Mouse (Mus musculus) T-helper 17 cell (primary cell): Measurements from ENCODE around the gene Gm45753.

Experiments used
- in situ Hi-C, 2 experiments: fragments of 300-600 bp; cut with MboI, MseI; formaldehyde crosslinking; loops; 1 replicate in 1 of 2; 2 replicates in 1 of 2; pipeline ENCODE4 v1.15.1; 2025; ENCODE audit warnings: high pct_unique_total_duplicates in 2 of 2

The Gm45753 gene

DNA sequence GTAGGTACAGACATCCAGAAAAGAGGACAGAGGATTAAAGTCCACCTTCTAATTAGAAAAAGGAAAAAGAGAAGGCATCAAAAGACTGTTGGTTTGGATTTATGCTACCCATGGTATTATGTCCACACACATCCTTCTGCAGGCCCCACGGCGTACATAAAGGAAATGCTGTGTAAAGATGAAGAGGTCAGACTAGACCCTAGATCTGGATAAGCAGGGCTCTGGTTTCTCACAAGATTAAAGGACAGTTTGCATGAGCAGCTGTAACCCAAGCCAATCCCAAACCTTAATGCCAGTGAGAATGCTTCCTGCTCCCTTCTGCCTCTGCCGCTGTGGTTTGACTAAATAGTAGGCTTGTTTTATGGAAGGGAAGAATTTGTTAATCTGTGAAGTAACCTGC, 30.8 kb downstream of the Gm45753 start:
- in situ Hi-C loops: no loop called here

DNA sequence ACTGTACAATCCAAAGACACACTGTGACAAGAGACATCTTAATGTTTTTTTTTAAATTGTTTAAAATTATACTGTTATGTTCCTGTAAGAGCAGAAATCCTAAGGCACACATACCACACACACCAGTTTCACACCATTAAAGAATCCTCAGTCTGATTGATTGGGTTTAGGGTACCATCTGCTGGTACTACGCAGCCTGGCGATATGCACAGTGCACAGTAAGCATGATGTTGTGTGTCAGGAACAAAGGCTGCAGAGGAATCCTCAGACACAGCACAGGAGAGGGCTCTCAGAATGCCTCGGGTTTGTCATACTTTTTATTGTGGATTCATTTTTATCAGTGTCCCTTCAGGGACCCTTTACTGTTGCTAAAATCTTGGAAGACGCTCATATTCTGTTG, 33.9 kb downstream of the Gm45753 start:
- in situ Hi-C loops: no loop called here

DNA sequence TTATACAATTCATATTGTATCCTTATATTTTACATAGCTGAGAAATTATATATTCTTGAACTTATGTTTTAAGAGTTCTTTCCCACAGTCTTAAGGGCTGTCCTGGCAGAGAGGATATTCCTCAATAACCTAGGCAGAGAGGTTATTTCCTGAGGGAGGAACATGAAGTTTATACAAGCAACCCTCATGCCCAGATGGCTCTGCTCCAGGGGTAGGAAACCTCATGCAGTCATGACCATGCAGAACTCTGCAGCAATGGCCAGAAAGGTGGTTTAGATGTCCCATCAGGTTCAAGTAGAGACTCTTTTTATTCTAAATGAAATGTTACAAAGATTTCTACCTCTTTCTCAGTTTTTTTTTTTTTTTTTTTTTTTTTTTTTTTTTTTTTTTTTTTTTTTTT, 39.2 kb downstream of the Gm45753 start:
- in situ Hi-C loops: no loop called here

DNA sequence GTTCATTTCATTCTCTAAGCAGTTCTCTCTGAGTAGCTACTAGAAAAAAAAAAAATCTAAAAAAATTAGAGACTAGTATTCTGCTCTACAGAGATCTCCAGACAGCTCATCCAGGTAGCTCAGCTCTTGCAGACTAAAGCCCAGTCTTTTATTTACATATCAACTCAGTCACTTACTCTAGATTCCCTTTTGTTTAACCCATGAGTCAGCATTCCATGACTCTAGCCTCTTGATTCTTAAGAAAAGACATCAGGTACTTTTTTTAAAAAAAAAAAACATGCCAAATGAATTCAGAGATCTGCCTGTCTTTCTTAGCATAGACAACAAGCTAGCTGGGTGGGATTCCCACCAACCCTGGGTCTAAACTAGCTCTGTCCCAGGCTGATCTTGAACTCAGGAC, 39.8 kb downstream of the Gm45753 start:
- in situ Hi-C loops: no loop called here

DNA sequence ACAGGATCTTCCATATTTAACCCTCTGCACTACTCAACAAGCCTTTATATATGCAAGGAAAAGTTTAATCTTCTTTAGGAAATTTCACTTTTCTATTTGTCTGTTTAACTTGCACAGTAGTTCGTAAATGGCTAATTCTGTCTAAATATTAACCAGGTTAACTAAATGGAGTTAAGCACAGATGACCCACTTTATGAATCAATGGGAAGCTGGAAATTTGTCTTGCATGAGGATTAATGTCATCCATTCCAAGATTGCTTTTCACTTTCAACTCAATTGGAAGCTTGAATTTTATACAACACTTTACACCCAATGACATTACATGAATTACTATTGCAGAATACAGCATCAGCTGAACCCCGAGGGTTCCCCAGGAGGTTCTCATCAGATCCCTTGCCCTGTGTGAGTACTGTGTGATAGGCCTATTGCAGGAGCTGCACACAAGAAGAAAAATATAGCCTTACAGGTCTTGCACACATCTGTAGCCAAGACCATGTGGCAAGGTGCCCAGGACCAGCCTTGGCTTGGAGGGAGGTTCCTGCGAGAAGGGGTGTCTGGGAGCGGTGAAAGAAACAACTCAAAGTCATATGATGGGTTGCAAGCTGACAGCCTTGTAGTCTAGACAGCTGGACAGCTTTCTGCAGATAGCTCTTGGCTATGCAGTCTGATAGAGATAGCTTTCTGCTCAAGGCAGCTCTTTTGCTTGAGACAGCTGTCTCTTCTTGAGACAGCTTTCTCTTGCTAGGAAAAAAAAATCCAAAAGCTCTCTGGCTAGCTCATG, 40.5 kb downstream of the Gm45753 start:
- in situ Hi-C loops: no loop called here

DNA sequence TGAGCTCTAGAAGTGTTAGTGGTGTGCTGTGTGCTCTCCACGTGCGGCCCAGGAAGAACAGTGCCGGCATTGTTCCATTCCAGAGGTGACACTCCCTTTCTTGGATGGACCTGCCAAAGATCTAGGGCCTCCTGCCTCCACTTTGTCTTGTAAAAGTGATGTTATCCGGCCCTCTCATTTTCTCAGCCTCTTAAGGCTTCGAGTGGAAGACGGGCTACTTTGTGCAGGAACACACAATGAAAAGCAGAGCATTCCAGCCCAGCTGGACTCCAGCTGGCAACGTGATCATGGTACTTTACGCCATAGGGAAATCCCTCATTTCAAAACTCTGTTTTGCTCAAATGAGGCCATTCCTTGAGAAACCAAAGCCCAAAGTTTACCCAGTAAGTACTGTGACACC, 41.3 kb downstream of the Gm45753 start:
- in situ Hi-C loops: no loop called here

DNA sequence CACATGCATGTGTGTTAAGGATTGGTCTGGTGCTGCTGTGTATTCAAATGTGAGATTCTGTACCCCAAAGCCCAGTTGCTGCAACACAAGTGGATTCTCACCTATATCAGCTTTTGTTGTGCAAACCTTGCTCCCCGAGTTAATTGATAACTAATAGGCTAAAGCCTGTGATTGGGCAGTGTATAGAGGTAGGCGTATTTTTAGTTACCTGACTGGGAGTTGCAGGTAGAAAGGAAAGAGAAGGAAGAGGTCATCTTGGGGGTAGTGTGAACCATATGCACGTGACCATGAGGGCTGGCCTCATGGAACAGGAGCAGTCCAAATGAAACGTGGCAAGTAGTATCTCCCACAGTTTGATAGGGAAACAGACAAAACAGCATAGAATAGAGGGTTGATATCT, 43.3 kb downstream of the Gm45753 start:
- in situ Hi-C loops: no loop called here

DNA sequence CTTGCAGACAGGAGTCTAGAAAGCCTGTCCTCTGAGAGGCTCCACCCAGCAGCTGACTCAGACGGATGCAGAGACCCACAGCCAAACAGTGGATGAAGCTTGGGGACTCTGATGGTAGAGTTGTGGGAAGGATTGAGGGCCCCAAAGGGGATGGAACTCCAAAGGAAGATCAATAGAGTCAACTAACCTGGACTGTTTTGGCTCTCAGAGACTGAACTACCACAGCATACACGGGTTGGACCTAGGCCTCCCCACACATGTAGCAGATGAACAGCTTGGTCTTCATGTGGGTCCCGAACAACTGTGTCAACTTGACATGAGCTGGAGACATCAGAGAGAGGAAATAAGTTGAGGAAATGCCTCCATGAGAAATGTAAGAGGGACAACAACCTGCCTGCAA, 45.4 kb downstream of the Gm45753 start:
- in situ Hi-C loops: no loop called here

DNA sequence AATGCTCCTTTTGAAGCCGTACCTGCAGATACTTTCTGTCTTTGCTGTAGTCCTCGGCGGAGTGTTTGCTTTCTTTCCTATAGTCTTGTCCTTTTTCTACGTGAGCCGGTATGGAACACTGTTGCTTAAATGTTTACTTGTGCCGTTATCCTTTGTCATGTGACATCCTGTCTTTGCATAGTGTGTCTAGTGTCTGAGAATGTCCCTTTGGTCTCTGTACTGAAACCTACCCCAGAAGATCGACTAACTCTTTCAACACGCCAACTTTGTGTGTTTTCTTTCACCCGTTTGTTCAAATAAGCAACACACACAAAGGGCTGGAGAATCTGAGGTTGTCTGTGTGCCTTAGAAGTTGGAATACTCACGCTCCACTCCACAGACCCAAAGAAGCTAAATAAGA, 46.3 kb downstream of the Gm45753 start, which contains the start of gene F11:
Gene F11 (minus strand): TSS at position 112 of the 400 bp plus-strand sequence.
- in situ Hi-C loops: no loop called here

DNA sequence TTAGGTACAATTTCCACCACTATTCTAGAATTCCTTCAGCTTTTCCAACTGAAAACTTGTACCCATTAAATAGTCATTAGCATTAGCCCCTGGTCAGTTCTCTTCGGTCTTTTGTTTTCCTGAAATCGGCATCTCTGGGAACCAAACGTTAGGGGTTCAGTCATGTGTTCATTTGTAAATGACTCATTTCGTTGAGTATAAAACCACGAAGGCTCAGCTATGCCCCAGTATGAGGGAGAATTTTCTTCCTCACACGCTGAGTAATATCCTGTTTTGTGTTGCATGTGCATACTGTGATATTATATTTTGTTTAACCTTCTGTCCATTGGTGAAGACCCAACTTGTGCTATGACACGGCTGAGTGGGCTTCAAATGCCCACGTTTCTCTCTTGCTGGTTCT, 49.8 kb downstream of the Gm45753 start:
- in situ Hi-C loops: no loop called here

DNA sequence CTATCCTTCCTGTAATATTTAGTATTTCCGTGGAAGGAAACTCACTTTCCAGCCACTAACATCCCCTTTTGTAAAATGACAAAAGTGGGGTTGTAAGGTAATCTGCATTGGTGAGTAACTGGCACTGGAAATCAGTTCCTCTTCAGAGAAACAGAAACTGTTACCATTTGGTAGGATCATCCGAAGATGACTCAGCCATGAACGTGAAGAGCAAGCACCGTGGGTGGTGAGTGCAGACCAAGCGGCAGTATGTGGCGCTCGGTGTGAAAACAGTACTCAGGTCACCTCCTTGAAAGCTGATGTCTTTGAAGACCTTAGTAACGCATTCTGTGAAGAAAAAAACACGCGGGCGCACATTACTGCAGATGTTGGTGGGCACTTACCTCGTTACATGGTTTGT, 53.2 kb downstream of the Gm45753 start:
- in situ Hi-C loops: no loop called here

DNA sequence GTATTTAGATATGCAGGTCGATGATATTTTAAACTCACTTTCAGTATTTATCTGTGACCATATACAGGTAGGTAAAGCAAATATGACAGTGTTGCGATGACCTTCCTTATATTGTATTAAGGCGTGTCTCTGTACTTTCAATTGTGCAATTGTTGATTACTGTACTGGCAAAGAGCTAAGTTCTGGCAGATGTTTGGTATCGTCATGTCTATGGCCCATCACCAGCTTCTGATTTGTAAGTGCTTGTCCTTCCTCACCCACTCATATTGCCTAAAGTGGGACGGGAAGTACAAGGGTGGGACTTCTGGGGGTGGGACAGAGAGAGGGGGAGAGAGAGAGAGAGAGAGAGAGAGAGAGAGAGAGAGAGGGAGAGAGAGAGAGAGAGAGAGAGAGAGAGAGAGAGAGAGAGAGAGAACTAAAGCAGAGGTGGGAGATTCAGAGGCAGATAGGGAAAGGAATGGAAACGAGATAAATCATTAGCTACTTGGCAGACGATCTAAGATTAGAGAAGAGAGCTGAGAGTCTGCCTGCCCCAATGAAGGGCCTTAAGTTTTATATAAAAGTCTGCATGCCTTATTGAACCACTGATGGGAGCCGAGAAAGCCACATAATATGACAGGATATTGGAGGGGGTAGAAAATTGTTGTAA, 53.9 kb downstream of the Gm45753 start:
- in situ Hi-C loops: no loop called here

DNA sequence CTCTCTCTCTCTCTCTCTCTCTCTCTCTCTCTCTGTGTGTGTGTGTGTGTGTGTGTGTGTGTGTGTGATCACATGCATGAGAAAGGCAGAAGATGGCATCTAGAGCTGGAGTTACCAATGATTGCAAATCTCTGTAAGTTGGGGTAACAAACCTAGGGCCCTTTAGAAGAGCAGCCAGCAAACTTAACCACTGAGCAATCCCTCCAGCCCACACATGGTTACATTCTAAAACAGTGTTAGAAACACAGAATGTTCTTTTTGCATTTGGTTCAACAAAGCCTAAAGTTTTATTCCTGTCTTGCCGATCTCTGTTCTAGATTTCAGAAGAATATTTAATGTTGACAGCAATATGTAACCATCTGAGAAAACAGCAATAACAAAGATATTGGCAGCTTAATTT, 54.7 kb downstream of the Gm45753 start:
- in situ Hi-C loops: no loop called here

DNA sequence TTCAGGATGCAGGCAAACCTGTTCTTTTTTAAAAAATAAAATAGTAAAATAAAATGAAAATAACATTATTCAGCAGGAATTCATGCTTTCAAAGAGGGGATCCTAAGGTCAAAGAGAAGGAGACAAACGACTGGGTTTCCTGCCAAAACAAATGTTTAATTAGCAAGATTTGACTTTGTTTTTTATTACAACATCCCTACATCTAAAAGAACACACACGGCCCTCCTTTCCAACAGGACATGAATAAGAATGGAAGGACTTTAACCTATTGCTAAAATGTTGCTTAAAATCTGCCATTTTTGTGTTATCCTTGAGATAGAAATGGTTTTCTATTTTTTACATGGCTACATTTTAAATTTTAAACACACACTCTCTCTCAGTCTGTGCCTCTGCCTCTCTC, 55.2 kb downstream of the Gm45753 start:
- in situ Hi-C loops: no loop called here

DNA sequence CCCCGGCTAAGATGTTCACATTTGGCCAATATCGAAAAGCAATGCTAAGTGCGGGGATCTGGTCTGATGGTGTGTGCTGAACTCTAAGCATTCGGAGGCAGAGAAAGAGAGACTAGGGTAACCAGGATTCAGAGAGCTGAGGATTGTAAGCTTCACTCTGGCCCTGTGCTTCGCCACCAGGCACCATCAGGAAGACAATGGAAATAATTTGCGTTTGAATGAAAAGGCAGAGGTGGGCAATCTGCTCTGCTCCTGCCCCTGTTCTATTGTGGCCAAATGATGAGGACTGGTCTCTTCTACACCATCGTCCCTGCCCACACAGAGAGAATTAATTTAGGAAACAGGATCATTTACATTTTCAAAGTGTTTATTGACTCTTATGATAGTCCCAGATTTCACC, 62.0 kb downstream of the Gm45753 start:
- in situ Hi-C loops: no loop called here

DNA sequence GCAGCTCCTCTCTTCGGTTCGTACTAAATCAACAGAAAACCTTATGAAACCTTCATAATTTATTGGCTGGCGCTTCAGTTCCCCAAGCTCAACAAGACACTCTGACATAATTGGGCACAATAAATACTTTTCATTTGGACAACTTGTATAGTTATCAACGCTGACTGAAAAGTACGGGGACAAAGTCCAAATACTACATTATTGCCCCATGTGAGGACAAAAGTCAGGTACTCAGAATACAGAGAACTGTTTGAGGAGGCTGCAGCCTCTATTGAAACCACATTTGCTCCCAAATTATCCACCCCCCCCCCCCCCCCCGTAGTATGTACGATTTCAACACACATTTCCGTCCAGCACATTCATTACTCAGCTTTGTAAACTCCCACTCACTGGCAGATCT, 68.9 kb downstream of the Gm45753 start:
- in situ Hi-C loops: loop anchor here (10.0 kb wide), 2 partner anchors 185 to 405 kb away; no protein-coding TSS in a partner anchor

DNA sequence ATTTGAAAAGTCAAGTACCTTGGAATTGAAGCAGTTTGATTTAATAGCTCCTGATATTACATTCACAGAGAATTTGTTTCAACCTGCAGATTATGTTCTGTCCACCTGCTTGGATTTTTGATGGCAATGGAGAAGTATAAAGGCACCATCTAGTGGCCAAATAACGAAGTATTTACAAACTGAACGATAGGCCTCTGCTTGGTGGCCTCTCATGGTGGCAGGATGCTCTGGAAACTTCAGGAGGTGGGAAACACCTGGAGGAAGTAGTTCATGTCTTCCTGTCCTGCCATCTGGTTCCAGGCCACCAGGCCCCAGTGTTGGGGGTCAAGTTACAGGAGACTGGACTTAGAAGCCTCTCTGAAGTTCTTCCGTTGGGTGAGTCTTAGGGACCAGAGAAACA, 70.0 kb downstream of the Gm45753 start:
- in situ Hi-C loops: loop anchor here (10.0 kb wide), 2 partner anchors 183 to 403 kb away; no protein-coding TSS in a partner anchor

DNA sequence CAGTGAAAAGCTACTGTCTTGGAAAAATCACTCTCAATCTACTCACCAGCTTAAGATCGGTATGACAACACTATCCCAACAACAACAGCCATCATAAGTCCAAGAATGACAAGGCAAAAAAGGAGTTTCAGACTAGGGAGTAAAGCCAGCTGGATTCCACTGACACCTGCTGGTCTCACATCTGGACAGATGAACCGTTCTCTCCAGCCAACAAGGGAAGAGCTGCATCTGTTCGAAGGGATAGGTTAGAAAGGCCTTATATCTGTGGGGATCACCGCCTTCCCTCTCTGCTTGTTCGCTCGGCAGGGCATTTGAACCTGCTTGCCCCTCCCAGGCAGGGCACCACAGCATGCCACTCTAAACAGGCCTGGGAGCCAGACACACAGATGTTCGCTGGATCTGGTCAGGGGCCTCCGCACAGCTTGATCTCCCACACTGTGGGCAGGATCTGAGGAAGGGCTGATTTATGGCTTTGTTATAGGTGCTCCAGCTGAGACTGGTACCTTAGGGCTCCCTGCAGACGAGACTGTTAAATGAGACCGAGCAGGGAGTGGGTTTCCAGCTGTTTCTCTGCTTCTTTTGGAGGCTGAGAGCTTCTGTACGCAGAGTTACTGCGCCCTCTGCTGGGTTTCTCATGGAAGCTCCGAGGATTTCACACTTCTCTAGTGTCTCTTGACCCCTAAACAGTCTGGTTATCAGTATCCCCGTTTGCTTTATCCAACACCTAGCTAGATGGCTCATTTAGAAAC, 71.9 kb downstream of the Gm45753 start:
- in situ Hi-C loops: loop anchor here (10.0 kb wide), 2 partner anchors 182 to 402 kb away; no protein-coding TSS in a partner anchor

DNA sequence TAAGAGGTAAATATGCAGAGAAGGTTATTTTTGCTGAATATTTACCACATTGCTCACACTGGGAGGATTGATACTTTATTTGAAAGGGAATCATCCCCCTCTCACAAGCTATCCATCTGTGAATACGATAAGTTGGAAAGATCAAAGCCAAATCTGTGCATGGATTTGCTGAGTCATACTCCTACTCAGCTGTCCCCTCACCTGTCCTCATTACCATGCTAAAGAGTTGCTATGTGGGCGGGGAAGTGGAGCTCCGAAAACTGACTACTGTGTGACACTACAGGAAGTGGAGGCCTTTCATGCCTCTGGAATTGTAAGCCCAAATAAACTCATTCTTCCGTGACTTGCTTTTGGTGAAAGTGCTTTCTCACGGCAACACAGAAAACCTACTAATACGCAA, 73.0 kb downstream of the Gm45753 start:
- in situ Hi-C loops: loop anchor here (10.0 kb wide), 2 partner anchors 180 to 400 kb away; no protein-coding TSS in a partner anchor

DNA sequence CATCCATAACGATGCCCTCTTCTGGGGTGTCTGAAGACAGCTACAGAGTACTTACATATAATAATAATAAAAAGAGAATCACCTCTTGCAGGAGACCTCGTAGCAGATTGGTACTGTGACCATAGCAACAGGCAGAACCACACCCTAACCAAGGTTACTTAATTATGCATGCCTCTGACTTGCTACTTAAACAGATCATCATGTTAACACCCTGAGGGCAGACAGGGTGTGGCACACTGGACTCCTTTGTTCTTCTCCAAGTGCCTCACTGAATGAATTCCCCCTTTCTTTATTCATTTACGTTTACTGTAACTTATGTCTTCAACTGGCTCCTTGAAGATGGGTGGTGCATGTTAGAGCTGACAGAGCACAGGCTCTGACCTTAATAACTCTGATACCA, 75.0 kb downstream of the Gm45753 start:
- in situ Hi-C loops: loop anchor here (10.0 kb wide), 2 partner anchors 178 to 398 kb away; no protein-coding TSS in a partner anchor
